Mouse (Mus musculus): ENCODE data around the gene Med25.

GRCm38 (mm10) chr7:44855036-44855435 lies 37.5 kb downstream of the Med25 start:
- TF ChIP-seq POLR2A (IDR thresholded peaks at IDR 0.05; ENCODE audit: insufficient read length, low read depth) = no peak
- no peak for TF ChIP-seq MYOD1 (IDR thresholded peaks at IDR 0.05; ENCODE audit: control insufficient read depth in 1 of 3, insufficient read length in 2 of 3, low read depth in 2 of 3)
- no peak for TF ChIP-seq MAX (IDR thresholded peaks at IDR 0.05; ENCODE audit: low read depth)
